Mouse (Mus musculus): ENCODE measurements around the gene Ttc7b.

The Ttc7b gene

GRCm38 (mm10) chr12:100414717-100415398 lies 105.8 kb downstream of the Ttc7b start:
- no peak for DNase-seq (ENCODE audit: low spot score in 2 of 2)

- no peak for DNase-seq (ENCODE audit: low spot score in 2 of 2)
These were observed 111.9 kb downstream of the Ttc7b start for GRCm38 (mm10) chr12:100408714-100409113.

- DNase-seq (ENCODE audit: low spot score in 2 of 2): no peak
These were observed 112.5 kb downstream of the Ttc7b start for GRCm38 (mm10) chr12:100408143-100408542.

GRCm38 (mm10) chr12:100407371-100407770 lies 113.3 kb downstream of the Ttc7b start:
- no peak for DNase-seq (ENCODE audit: low spot score in 2 of 2)

GRCm38 (mm10) chr12:100406094-100406493 lies 114.5 kb downstream of the Ttc7b start:
- no peak for DNase-seq (ENCODE audit: low spot score in 2 of 2)

GRCm38 (mm10) chr12:100405512-100406030 lies 115.1 kb downstream of the Ttc7b start:
- DNase-seq (ENCODE audit: low spot score in 2 of 2): no peak

GRCm38 (mm10) chr12:100404430-100404829 lies 116.2 kb downstream of the Ttc7b start:
- no peak for DNase-seq (ENCODE audit: low spot score in 2 of 2)

- no peak for DNase-seq (ENCODE audit: low spot score in 2 of 2)
These were observed 117.7 kb downstream of the Ttc7b start for GRCm38 (mm10) chr12:100403005-100403324.

GRCm38 (mm10) chr12:100402296-100403004 lies 118.2 kb downstream of the Ttc7b start:
- DNase-seq (ENCODE audit: low spot score in 2 of 2): no peak

- DNase-seq (ENCODE audit: low spot score in 2 of 2): no peak
These were observed 120.5 kb downstream of the Ttc7b start for GRCm38 (mm10) chr12:100400119-100400518.

GRCm38 (mm10) chr12:100399126-100399727 lies 121.4 kb downstream of the Ttc7b start:
- no peak for DNase-seq (ENCODE audit: low spot score in 2 of 2)

- DNase-seq (ENCODE audit: low spot score in 2 of 2): no peak
These were observed 122.2 kb downstream of the Ttc7b start for GRCm38 (mm10) chr12:100398268-100398943.

- DNase-seq (ENCODE audit: low spot score in 2 of 2): no peak
These were observed 123.0 kb downstream of the Ttc7b start for GRCm38 (mm10) chr12:100397432-100398146.

GRCm38 (mm10) chr12:100396806-100397205 lies 123.8 kb downstream of the Ttc7b start:
- DNase-seq (ENCODE audit: low spot score in 2 of 2): no peak

GRCm38 (mm10) chr12:100393532-100393931 lies 127.1 kb downstream of the Ttc7b start:
- DNase-seq (ENCODE audit: low spot score in 2 of 2): no peak

GRCm38 (mm10) chr12:100393109-100393508 lies 127.5 kb downstream of the Ttc7b start:
- no peak for DNase-seq (ENCODE audit: low spot score in 2 of 2)

GRCm38 (mm10) chr12:100392466-100392865 lies 128.2 kb downstream of the Ttc7b start:
- no peak for DNase-seq (ENCODE audit: low spot score in 2 of 2)

- DNase-seq (ENCODE audit: low spot score in 2 of 2): no peak
These were observed 128.7 kb downstream of the Ttc7b start for GRCm38 (mm10) chr12:100391890-100392289.

GRCm38 (mm10) chr12:100389878-100390710 lies 130.5 kb downstream of the Ttc7b start:
- no peak for DNase-seq (ENCODE audit: low spot score in 2 of 2)

GRCm38 (mm10) chr12:100386259-100386658 lies 134.4 kb downstream of the Ttc7b start:
- no peak for DNase-seq (ENCODE audit: low spot score in 2 of 2)

- no peak for DNase-seq (ENCODE audit: low spot score in 2 of 2)
These were observed 138.1 kb downstream of the Ttc7b start for GRCm38 (mm10) chr12:100382526-100382925.

All from spleen, postnatal 10 days (tissue).